27 mouse cellular contexts compared by ENCODE assay signal in genomic region chr8:56054324-56054723, GRCm38 (mm10).
"Had no signal": no experiment of that assay in that cellular context is flagged by ENCODE, and none has a peak within 500 bp of the region (broad histone marks: within the 10 kb centered on the region; RNA-seq: fewer than 3 reads in every experiment).

No protein-coding gene starts in this region.

- H3K27ac ChIP-seq: embryonic facial prominence, embryonic 10.5 days; embryonic facial prominence, embryonic 12.5 days; embryonic facial prominence, embryonic 13.5 days; embryonic facial prominence, embryonic 15.5 days; forebrain, embryonic 10.5 days; forebrain, embryonic 12.5 days; forebrain, embryonic 13.5 days; forebrain, embryonic 15.5 days; gastrocnemius, adult 2 months; heart, adult 2 months had no signal

- H3K27me3 ChIP-seq: embryonic facial prominence, embryonic 12.5 days; embryonic facial prominence, embryonic 13.5 days; embryonic facial prominence, embryonic 15.5 days; forebrain, embryonic 12.5 days; forebrain, embryonic 13.5 days; forebrain, embryonic 15.5 days had no signal

- H3K9ac ChIP-seq: embryonic facial prominence, embryonic 12.5 days; embryonic facial prominence, embryonic 13.5 days; embryonic facial prominence, embryonic 15.5 days; forebrain, embryonic 12.5 days; forebrain, embryonic 13.5 days; forebrain, embryonic 15.5 days; forebrain, postnatal 0 days had no signal

- H3K9me3 ChIP-seq: embryonic facial prominence, embryonic 10.5 days; embryonic facial prominence, embryonic 12.5 days; embryonic facial prominence, embryonic 13.5 days; embryonic facial prominence, embryonic 15.5 days; forebrain, embryonic 10.5 days; forebrain, embryonic 12.5 days; forebrain, embryonic 13.5 days; forebrain, embryonic 15.5 days had no signal

- H3K4me2 ChIP-seq: embryonic facial prominence, embryonic 12.5 days; embryonic facial prominence, embryonic 13.5 days; embryonic facial prominence, embryonic 15.5 days; forebrain, embryonic 12.5 days; forebrain, embryonic 13.5 days; forebrain, embryonic 15.5 days had no signal

- DNase-seq: cerebellum, adult 2 months; cerebellum, adult 8-10 months; cerebellum, adult 9-10 months; cerebellum, adult 9-11 months; cerebellum, postnatal 10 days; cerebellum, postnatal 14 days; cerebellum, postnatal 25 days; cerebellum, postnatal 36 days; forebrain, postnatal 0 days; gastrocnemius, adult 2 months; gastrocnemius, postnatal 10 days; gastrocnemius, postnatal 14 days; gastrocnemius, postnatal 25 days; gastrocnemius, postnatal 36 days; heart, adult 11 months; heart, adult 2 months had no signal

- H3K36me3 ChIP-seq: embryonic facial prominence, embryonic 10.5 days; embryonic facial prominence, embryonic 12.5 days; embryonic facial prominence, embryonic 13.5 days; embryonic facial prominence, embryonic 15.5 days; forebrain, embryonic 10.5 days; forebrain, embryonic 12.5 days; forebrain, embryonic 15.5 days had no signal

- H3K4me3 ChIP-seq: embryonic facial prominence, embryonic 10.5 days; embryonic facial prominence, embryonic 12.5 days; embryonic facial prominence, embryonic 13.5 days; embryonic facial prominence, embryonic 15.5 days; erythroblast, embryonic 14.5 days; forebrain, embryonic 10.5 days; forebrain, embryonic 12.5 days; forebrain, embryonic 13.5 days; forebrain, embryonic 15.5 days; gastrocnemius, adult 2 months; heart, adult 2 months had no signal

- H3K4me1 ChIP-seq: embryonic facial prominence, embryonic 10.5 days; embryonic facial prominence, embryonic 12.5 days; embryonic facial prominence, embryonic 13.5 days; embryonic facial prominence, embryonic 15.5 days; forebrain, embryonic 10.5 days; forebrain, embryonic 12.5 days; forebrain, embryonic 13.5 days; forebrain, embryonic 15.5 days had no signal

- ATAC-seq: forebrain, embryonic 13.5 days; forebrain, embryonic 14.5 days; forebrain, embryonic 15.5 days; forebrain, embryonic 16.5 days; forebrain, postnatal 0 days had no signal
